ENCODE assay signal across 16 mouse cellular contexts in the genomic region with DNA sequence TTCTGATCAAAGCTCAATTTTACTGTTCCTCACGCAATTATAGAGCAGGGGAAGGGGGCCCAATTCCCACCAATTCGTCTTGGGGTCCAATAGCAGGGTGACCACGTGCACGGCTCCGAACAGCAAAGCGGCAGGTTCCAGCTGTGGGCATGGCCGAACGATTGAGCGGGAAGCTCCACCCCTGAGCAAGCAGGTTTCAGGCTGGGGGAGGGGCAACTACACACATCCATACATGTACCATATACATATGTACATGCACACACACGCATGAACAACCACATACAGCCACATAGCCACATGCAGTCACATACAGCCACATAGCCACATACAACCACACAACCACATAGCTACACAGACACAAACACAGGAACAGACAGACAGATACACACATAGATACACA.
"Had no signal": no experiment of that assay in that cellular context is flagged by ENCODE, and none has a peak within 500 bp of the region (broad histone marks: within the 10 kb centered on the region; RNA-seq: fewer than 3 reads in every experiment).

No protein-coding gene starts in this region.

- H3K9me3 ChIP-seq: limb, embryonic 12.5 days; liver, embryonic 13.5 days; midbrain, embryonic 10.5 days; midbrain, embryonic 13.5 days; neural tube, embryonic 13.5 days; stomach, embryonic 15.5 days had no signal

- H3K36me3 ChIP-seq: limb, embryonic 12.5 days; limb, embryonic 15.5 days; liver, embryonic 13.5 days; midbrain, embryonic 10.5 days; midbrain, embryonic 13.5 days; neural tube, embryonic 13.5 days; stomach, embryonic 15.5 days had no signal

- H3K4me2 ChIP-seq: limb, embryonic 12.5 days; limb, embryonic 15.5 days; liver, embryonic 13.5 days; midbrain, embryonic 13.5 days; neural tube, embryonic 13.5 days; stomach, embryonic 15.5 days had no signal

- H3K9ac ChIP-seq: limb, embryonic 12.5 days; limb, embryonic 15.5 days; liver, embryonic 13.5 days; midbrain, embryonic 13.5 days; neural tube, embryonic 13.5 days; stomach, embryonic 15.5 days had no signal

- H3K4me1 ChIP-seq: limb, embryonic 12.5 days; limb, embryonic 15.5 days; liver, embryonic 13.5 days; midbrain, embryonic 10.5 days; midbrain, embryonic 13.5 days; neural tube, embryonic 13.5 days; stomach, embryonic 15.5 days had no signal

- H3K27me3 ChIP-seq: limb, embryonic 12.5 days; limb, embryonic 15.5 days; liver, embryonic 13.5 days; megakaryocyte, embryonic 14.5 days; midbrain, embryonic 13.5 days; neural tube, embryonic 13.5 days; stomach, embryonic 15.5 days had no signal

- DNase-seq: liver, embryonic 13.5 days; lung, adult 2 months; lung, postnatal 36 days; retina, postnatal 1 day; spleen, adult 18-20 months; thymus, postnatal 25 days had no signal

- H3K27ac ChIP-seq: limb, embryonic 12.5 days; limb, embryonic 15.5 days; liver, embryonic 13.5 days; midbrain, embryonic 10.5 days; midbrain, embryonic 13.5 days; neural tube, embryonic 13.5 days; stomach, embryonic 15.5 days had no signal

- H3K4me3 ChIP-seq: limb, embryonic 12.5 days; limb, embryonic 15.5 days; liver, embryonic 13.5 days; megakaryocyte, embryonic 14.5 days; midbrain, embryonic 10.5 days; midbrain, embryonic 13.5 days; myocyte; neural tube, embryonic 13.5 days; stomach, embryonic 15.5 days had no signal

- ATAC-seq: lung, postnatal 0 days; midbrain, embryonic 13.5 days; midbrain, embryonic 16.5 days had no signal
